Mouse (Mus musculus) limb, embryonic 13.5 days (tissue): ENCODE results near the gene Cd24a. TPM values are rescaled to one million over a fixed set of nuclear protein-coding genes. Genes with fewer than 3 reads are reported as not detected.

Source experiments
- ATAC-seq: fragments of 200-750 bp; cut with Nextera tagmentation; 2 replicates; pipeline ENCODE4 v1.8.0; 2017; ENCODE audit warnings: low read depth, moderate number of reproducible peaks, moderate TSS enrichment; ENCODE audit not compliant: low FRiP score
- H3K27ac ChIP-seq: fragments of 300-500 bp; sonication (generic); 2 replicates; pipeline ENCODE4 v1.5.1; 2015; ENCODE audit warnings: inconsistent platforms, mild to moderate bottlenecking, moderate library complexity
- H3K27me3 ChIP-seq: fragments of 300-500 bp; sonication (generic); 2 replicates; pipeline ENCODE4 v1.6.1; 2015; ENCODE audit warnings: mild to moderate bottlenecking, inconsistent platforms
- H3K36me3 ChIP-seq: fragments of 300-500 bp; sonication (generic); 2 replicates; pipeline ENCODE4 v1.6.1; 2015; ENCODE audit warnings: inconsistent platforms, mild to moderate bottlenecking, moderate library complexity
- H3K4me1 ChIP-seq: fragments of 300-500 bp; sonication (generic); 2 replicates; pipeline ENCODE4 v1.6.1; 2015; ENCODE audit warnings: inconsistent platforms
- H3K4me2 ChIP-seq: fragments of 300-500 bp; sonication (generic); replicated peaks from 2 replicates; pipeline ENCODE4 v1.6.1; 2015; ENCODE audit warnings: inconsistent platforms, mild to moderate bottlenecking, moderate library complexity
- H3K4me3 ChIP-seq: fragments of 300-500 bp; sonication (generic); 2 replicates; pipeline ENCODE4 v1.5.1; 2015; ENCODE audit warnings: moderate library complexity, mild to moderate bottlenecking, inconsistent platforms
- H3K9ac ChIP-seq: fragments of 300-500 bp; sonication (generic); 2 replicates; pipeline ENCODE4 v1.6.1; 2015; ENCODE audit warnings: mild to moderate bottlenecking, inconsistent platforms
- H3K9me3 ChIP-seq: fragments of 300-500 bp; sonication (generic); 2 replicates; pipeline ENCODE4 v1.6.1; 2016; ENCODE audit warnings: inconsistent platforms
- WGBS: fragments of 180-500 bp; shearing (Covaris S2); methylation state at CpG from one replicate; pipeline ENCODE4 v1.1.7; 2015; 5-methylcytosine and 5-hydroxymethylcytosine counted together
- polyA plus RNA-seq: library from polyadenylated mRNA; unstranded; fragments of >200 nt; fragmentation: Nextera tagmentation; extraction: Ambion mirVana; gene quantifications from 2 replicates; pipeline ENCODE4 v1.2.1, GENCODE M21; 2015

The Cd24a gene
- polyA plus RNA-seq, 1 experiment from 2014 or later: 403 TPM

DNA sequence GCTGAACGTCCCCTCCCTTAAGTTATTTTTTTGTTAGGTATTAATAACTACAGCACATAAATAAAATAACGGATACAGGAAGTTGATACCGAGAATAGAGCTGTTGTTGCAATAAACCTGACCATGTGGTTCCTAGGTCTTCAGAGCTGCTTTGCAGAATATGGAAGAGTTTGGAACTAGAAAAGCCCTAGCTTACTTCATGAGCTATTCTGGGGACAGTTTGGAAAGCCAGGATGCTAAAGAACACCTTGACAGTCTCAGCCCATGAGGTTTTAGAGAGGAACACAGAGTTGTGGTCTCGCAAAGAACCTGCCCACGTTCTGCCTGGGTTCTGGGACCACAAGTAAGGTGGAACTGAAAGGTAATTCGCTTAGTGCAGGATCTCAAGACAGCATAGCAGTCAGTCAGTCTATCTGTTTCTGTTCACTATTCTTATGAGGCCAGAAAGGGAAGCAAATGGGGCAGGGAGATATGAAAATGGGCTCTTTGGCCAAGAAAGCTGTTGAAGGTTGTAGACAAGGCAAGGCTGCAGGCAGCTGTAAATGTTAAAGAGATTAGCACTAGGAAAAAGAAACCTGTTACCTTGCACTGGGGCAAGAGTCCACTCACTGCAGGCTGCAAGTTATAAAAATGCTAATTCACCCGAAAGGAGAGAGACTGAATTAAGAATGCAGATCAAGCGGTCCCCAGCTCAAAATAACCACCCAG, 10.5 kb downstream of the Cd24a start:
- Histone ChIP-seq H3K9me3 (no peaks in the 10 kb centered on the region), H3K9ac (no peak overlapping the region), H3K4me2 (peak overlapping the region; percentile 40), H3K4me1 (peaks cover 14% of the 10 kb centered on the region), H3K4me3 (no peak overlapping the region), H3K27me3 (no peaks in the 10 kb centered on the region), H3K36me3 (peaks cover 18% of the 10 kb centered on the region), H3K27ac (0 out of 2 replicates have a peak overlapping the region, but pooled peaks have one; percentile 6)
- WGBS: 53% methylated on average over 8 of the region's 8 CpGs
- no peak for ATAC-seq

- Histone ChIP-seq H3K9me3 (no peaks in the 10 kb centered on the region), H3K4me2 (no peak overlapping the region), H3K36me3 (no peaks in the 10 kb centered on the region), H3K4me3 (no peak overlapping the region), H3K4me1 (peaks cover 14% of the 10 kb centered on the region), H3K27me3 (no peaks in the 10 kb centered on the region), H3K9ac (no peak overlapping the region), H3K27ac (no peak overlapping the region)
- 89% methylated on average over 10 of the region's 10 CpGs for WGBS
- no peak for ATAC-seq
Measured at GRCm38 (mm10) chr10:43591477-43591876, 13.4 kb downstream of the Cd24a start.

- Histone ChIP-seq H3K4me3 (no peak overlapping the region), H3K36me3 (no peaks in the 10 kb centered on the region), H3K4me1 (peaks cover 14% of the 10 kb centered on the region), H3K27me3 (no peaks in the 10 kb centered on the region), H3K9ac (no peak overlapping the region), H3K9me3 (no peaks in the 10 kb centered on the region), H3K4me2 (no peak overlapping the region), H3K27ac (no peak overlapping the region)
- 81% methylated on average over 5 of the region's 5 CpGs for WGBS
- no peak for ATAC-seq
Measured at GRCm38 (mm10) chr10:43593182-43593581, 15.1 kb downstream of the Cd24a start.

DNA sequence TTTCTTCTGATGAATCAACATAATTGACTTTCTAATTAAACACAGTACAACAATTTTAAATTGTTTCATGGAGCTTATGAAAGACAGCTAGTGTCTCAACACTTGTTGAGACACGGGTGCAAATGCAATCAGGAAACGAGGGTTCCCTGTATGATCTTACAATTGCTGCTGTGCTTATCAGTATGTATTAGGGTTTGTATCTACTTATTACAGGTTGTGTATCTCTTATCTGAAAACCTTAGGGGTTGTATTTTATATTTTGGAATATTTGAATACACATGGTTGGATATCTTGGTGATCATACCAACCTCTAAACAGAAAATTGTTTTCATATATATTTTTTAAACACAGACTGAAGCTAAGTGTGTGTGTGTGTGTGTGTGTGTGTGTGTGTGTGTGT, 16.1 kb downstream of the Cd24a start:
- no peak overlapping the region for H3K4me3 ChIP-seq
- no peaks in the 10 kb centered on the region for H3K36me3 ChIP-seq
- H3K4me1 ChIP-seq: peaks cover 4% of the 10 kb centered on the region
- H3K9ac ChIP-seq: no peak overlapping the region
- ATAC-seq: no peak
- no peak overlapping the region for H3K4me2 ChIP-seq
- H3K9me3 ChIP-seq: no peaks in the 10 kb centered on the region
- H3K27ac ChIP-seq: no peak overlapping the region
- no peaks in the 10 kb centered on the region for H3K27me3 ChIP-seq
- 84% methylated on average over 2 of the region's 2 CpGs for WGBS

- WGBS: 54% methylated on average over 3 of the region's 3 CpGs
- no peaks in the 10 kb centered on the region for H3K4me1 ChIP-seq
- no peaks in the 10 kb centered on the region for H3K36me3 ChIP-seq
- H3K27me3 ChIP-seq: no peaks in the 10 kb centered on the region
- H3K4me3 ChIP-seq: no peak overlapping the region
- H3K4me2 ChIP-seq: no peak overlapping the region
- no peak overlapping the region for H3K27ac ChIP-seq
- no peak overlapping the region for H3K9ac ChIP-seq
- ATAC-seq: no peak
- no peaks in the 10 kb centered on the region for H3K9me3 ChIP-seq
Measured at GRCm38 (mm10) chr10:43594894-43595293, 16.8 kb downstream of the Cd24a start.

GRCm38 (mm10) chr10:43598067-43598726, 20.1 kb downstream of the Cd24a start:
- H3K9me3 ChIP-seq: no peaks in the 10 kb centered on the region
- no peak overlapping the region for H3K27ac ChIP-seq
- H3K27me3 ChIP-seq: no peaks in the 10 kb centered on the region
- no peak overlapping the region for H3K4me3 ChIP-seq
- H3K9ac ChIP-seq: no peak overlapping the region
- H3K4me2 ChIP-seq: no peak overlapping the region
- WGBS: 90% methylated on average over 2 of the region's 2 CpGs
- ATAC-seq: no peak
- peaks cover 15% of the 10 kb centered on the region for H3K4me1 ChIP-seq
- no peaks in the 10 kb centered on the region for H3K36me3 ChIP-seq

- Histone ChIP-seq H3K27me3 (no peaks in the 10 kb centered on the region), H3K9me3 (no peaks in the 10 kb centered on the region), H3K4me2 (no peak overlapping the region), H3K27ac (no peak overlapping the region), H3K36me3 (no peaks in the 10 kb centered on the region), H3K4me3 (no peak overlapping the region), H3K9ac (no peak overlapping the region), H3K4me1 (peaks cover 28% of the 10 kb centered on the region)
- WGBS: 79% methylated on average over 1 of the region's 1 CpGs
- no peak for ATAC-seq
Measured at GRCm38 (mm10) chr10:43601039-43601438, 23.0 kb downstream of the Cd24a start.

DNA sequence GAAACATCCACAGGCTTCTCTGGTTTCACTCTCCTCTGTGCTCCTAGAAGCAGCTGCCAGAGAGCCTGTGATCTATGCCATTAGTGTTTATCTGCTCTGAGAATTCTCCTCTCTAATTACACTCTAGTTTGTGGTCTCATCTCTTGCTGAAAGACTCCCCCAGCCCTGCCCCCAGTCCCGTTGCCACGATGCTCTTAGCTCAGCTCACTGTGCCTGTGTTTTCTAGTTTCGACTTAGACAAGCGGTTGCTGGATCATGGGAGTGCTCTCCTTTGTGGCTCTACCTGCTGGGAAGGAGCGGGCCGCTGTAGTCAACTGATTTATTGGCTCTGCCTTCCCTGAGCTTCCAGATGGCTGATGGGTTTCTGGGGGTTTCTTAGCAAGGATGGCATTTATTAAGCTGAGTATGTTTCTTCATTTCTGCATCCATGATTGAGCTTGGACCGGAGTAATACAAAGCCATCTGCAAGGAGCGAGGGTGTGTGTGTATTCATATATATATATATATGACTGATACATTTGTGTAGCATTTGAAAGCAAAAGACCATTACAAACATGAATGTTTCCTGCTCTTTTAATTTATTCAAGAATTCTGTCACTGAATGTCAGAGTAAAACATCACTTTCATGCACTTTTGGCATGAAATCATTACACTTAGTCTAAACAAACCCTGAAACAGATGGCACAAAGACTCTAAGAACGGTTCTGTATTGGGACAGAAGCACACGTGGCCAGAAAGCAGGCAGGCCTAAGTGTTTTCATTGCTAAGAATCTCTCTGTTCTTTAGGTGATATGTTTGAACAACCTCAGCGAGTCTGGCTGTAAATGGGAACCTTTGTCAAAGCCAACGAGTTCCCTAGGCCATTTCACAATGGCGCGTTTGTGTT, 23.7 kb downstream of the Cd24a start:
- H3K27ac ChIP-seq: no peak overlapping the region

GRCm38 (mm10) chr10:43603975-43604686, 26.0 kb downstream of the Cd24a start:
- ATAC-seq: no peak
- H3K4me3 ChIP-seq: no peak overlapping the region
- peak overlapping the region; percentile 69; the same call in 1 of the 2 replicates for H3K27ac ChIP-seq

More for the DNA sequence above, 23.7 kb downstream of the Cd24a start:
- H3K4me2 ChIP-seq: peak overlapping the region; percentile 35
- H3K27me3 ChIP-seq: no peaks in the 10 kb centered on the region
- H3K4me1 ChIP-seq: peaks cover 28% of the 10 kb centered on the region
- H3K9me3 ChIP-seq: no peaks in the 10 kb centered on the region
- H3K36me3 ChIP-seq: no peaks in the 10 kb centered on the region
- peak; percentile 40; the same call in 1 of the 2 replicates for ATAC-seq
- H3K4me3 ChIP-seq: no peak overlapping the region
- H3K9ac ChIP-seq: peak overlapping the region; percentile 40; the same call in 1 of the 2 replicates
- 27% methylated on average over 14 of the region's 14 CpGs for WGBS

GRCm38 (mm10) chr10:43604687-43605250, 26.7 kb downstream of the Cd24a start:
- peak overlapping the region; percentile 69; the same call in 1 of the 2 replicates for H3K27ac ChIP-seq
- no peaks in the 10 kb centered on the region for H3K27me3 ChIP-seq

More at GRCm38 (mm10) chr10:43603975-43604686, 26.0 kb downstream of the Cd24a start:
- Histone ChIP-seq H3K4me1 (peaks cover 28% of the 10 kb centered on the region), H3K36me3 (no peaks in the 10 kb centered on the region), H3K27me3 (no peaks in the 10 kb centered on the region), H3K9me3 (no peaks in the 10 kb centered on the region), H3K4me2 (peak overlapping the region; percentile 4; the same call in 1 of the 2 replicates), H3K9ac (no peak overlapping the region; the same call in 1 of the 2 replicates)
- 74% methylated on average over 4 of the region's 4 CpGs for WGBS

GRCm38 (mm10) chr10:43605901-43606300, 27.8 kb downstream of the Cd24a start:
- H3K36me3 ChIP-seq: no peaks in the 10 kb centered on the region
- no peak overlapping the region for H3K4me3 ChIP-seq
- H3K4me1 ChIP-seq: peaks cover 28% of the 10 kb centered on the region
- 75% methylated on average over 7 of the region's 7 CpGs for WGBS
- no peak overlapping the region for H3K4me2 ChIP-seq
- H3K27me3 ChIP-seq: no peaks in the 10 kb centered on the region
- peak overlapping the region; percentile 44; the same call in 1 of the 2 replicates for H3K27ac ChIP-seq
- H3K9ac ChIP-seq: no peak overlapping the region
- no peak for ATAC-seq
- no peaks in the 10 kb centered on the region for H3K9me3 ChIP-seq

More at GRCm38 (mm10) chr10:43604687-43605250, 26.7 kb downstream of the Cd24a start:
- no peaks in the 10 kb centered on the region for H3K36me3 ChIP-seq
- no peak overlapping the region for H3K9ac ChIP-seq
- WGBS: 46% methylated on average over 10 of the region's 10 CpGs
- no peak overlapping the region; the same call in 1 of the 2 replicates for H3K4me2 ChIP-seq
- ATAC-seq: no peak
- no peaks in the 10 kb centered on the region for H3K9me3 ChIP-seq
- H3K4me3 ChIP-seq: no peak overlapping the region
- peaks cover 28% of the 10 kb centered on the region for H3K4me1 ChIP-seq
